Mouse (Mus musculus) thymus, adult 2 months (tissue): Measurements from ENCODE around the gene Slc8a3.

Experiments used
- CTCF ChIP-seq: fragments of 200-500 bp; IDR thresholded peaks from 2 replicates; pipeline ENCODE4 v1.5.1; 2012; ENCODE audit warnings: mild to moderate bottlenecking, control low read depth, low read length, moderate library complexity, borderline replicate concordance; ENCODE audit not compliant: control insufficient read depth, poor library complexity, insufficient read depth; ENCODE audit errors: extremely low read depth
- POLR2A ChIP-seq: fragments of 200-500 bp; IDR thresholded peaks from 2 replicates; pipeline ENCODE4 v1.6.1; 2012; ENCODE audit warnings: mild to moderate bottlenecking, low read length, control low read depth, moderate library complexity; ENCODE audit not compliant: control insufficient read depth, poor library complexity, insufficient read depth; ENCODE audit errors: extremely low read depth

- TF ChIP-seq CTCF (no peak), POLR2A (no peak)
These were observed 774 bp downstream of the Slc8a3 start for GRCm38 (mm10) chr12:81331937-81332874.
